Mouse (Mus musculus) megakaryocyte, embryonic 14.5 days (primary cell): Measurements from ENCODE around the gene Igsf3.

Experiments used
- FLI1 ChIP-seq: IDR thresholded peaks from 2 replicates; pipeline ENCODE4 v1.6.1; 2012; ENCODE audit warnings: low read length, inconsistent platforms, mixed read lengths
- GATA1 ChIP-seq: IDR thresholded peaks from 3 replicates; pipeline ENCODE4 v1.6.1; 2012; ENCODE audit warnings: mixed read lengths, low read length, inconsistent platforms, borderline replicate concordance

DNA sequence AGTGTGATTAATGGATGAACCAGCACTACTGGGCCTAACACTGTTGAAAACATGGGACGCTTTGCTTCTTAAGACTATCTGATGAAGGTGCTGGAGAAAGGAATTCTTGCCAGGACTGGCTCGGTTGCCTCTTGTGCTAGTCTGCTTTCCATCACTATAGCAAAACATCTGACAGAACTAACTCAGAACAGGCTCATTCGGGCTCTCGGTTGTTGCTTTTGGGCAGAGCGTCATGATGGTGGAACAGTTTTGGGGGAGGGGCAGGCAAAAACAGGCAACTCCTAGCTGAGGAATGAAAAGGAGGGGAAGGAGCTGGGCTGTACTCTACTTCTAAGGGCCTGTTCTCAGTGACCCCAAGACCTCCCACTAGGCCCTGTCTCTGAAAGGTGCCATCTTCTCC lies 4.8 kb downstream of the Igsf3 start:
- no peak for TF ChIP-seq GATA1
- no peak for TF ChIP-seq FLI1
